Mouse (Mus musculus) heart, postnatal 10 days (tissue): ENCODE results near the gene Sdr16c6. TPM values are rescaled to one million over a fixed set of nuclear protein-coding genes. Genes with fewer than 3 reads are reported as not detected.

Experiments
- DNase-seq, 2 experiments: peaks; one replicate each; pipeline ENCODE4 v3.0.0; 2021
- intact Hi-C: fragments of 180-260 bp; cut with DNase I; formaldehyde crosslinking; loops from one replicate; pipeline ENCODE4 v1.15.1; 2025
- total RNA-seq, 2 experiments: library from RNA; stranded (reverse); gene quantifications; 2 replicates each; pipeline ENCODE4 v1.2.3; 2021

Sdr16c6 gene
- total RNA-seq, result not detected

GRCm38 (mm10) chr4:4077372-4077771 is at the start of gene Sdr16c6:
Gene Sdr16c6 (minus strand): TSS chr4:4077522.
- DNase-seq, result no peak
- intact Hi-C loops, result no loop called here

- intact Hi-C loops, result no loop called here
Observed at GRCm38 (mm10) chr4:4080180-4080579, 2.9 kb upstream of the Sdr16c6 start.

GRCm38 (mm10) chr4:4079132-4079531 is 1.8 kb upstream of the Sdr16c6 start:
- DNase-seq, result no peak
- intact Hi-C loops, result no loop called here

More at GRCm38 (mm10) chr4:4080180-4080579, 2.9 kb upstream of the Sdr16c6 start:
- DNase-seq, result no peak

DNA sequence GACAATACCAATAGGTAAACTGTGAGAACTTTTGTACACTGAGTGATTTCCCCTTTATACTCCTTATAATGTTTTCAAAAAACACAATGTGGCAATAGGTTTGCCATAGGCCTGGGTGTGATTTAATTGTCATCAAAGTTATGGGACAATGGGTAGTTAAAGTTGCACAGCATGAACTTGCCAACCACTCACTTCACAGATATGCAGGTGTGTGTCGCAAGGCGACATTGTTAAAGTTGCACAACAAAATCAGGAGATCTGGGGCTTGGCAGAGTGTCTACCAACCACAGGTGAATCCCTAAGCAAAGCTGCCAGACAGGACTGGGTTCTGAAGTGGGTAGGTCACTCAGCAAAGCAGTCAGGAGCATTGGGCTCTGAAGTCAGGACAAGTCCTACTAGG is 1.3 kb downstream of the Sdr16c6 start:
- intact Hi-C loops, result no loop called here

More for the DNA sequence above, 1.3 kb downstream of the Sdr16c6 start:
- DNase-seq, result no peak

Other genes with a start within 250 kb of the Sdr16c6 start
- 100 to 1,000 TPM; 278 to 314 TPM for gene Gm11808, start 103.9 kb downstream of the Sdr16c6 start, total RNA-seq